Mouse (Mus musculus): ENCODE measurements around the gene Ddx39b.
"Not testable (repeated sequence)": the region's sequence is repeated elsewhere in the genome, so short reads cannot be mapped to it uniquely, and the experiment has no call there.

The Ddx39b gene

DNA sequence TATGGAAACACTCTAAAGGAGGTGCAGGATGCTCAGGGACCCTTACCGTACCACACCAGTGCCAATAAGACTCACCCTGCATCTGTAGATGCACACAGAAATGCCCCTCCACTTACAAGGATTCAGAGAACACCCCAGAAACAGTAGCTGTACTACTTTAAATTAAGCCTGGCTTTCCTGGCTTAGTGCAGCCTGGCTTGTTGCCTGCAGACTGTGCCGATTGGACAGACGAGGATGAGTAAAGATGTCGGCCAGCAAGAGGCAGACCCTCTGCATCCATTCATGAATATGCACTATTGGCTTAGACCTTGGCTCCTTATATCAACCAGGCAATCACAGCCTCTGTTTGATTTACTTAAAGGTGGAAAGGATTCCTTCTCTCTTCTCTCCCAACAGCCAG lies 18.1 kb downstream of the Ddx39b start:
- in situ Hi-C loops (cut with MseI, MboI): no loop called here

DNA sequence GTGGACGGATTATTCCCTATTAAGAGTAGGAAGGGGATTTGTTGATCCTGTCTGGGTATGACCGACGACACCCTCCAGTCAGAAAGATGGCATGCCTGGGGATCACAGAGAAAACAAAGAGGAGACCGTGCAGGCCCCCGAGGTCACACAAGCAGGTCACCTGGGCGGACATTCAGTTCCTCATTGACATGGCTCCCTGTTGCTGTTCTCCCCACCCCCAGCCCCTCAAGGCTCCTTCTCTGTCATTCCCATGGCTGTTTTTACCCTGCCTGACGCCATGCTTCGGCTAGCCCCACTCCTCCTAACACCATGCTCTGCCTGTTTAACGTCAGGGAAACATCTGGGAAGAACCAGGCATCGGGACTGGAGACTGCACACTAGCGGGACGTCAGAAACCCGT lies 20.1 kb downstream of the Ddx39b start:
- in situ Hi-C loops (cut with MseI, MboI): no loop called here

DNA sequence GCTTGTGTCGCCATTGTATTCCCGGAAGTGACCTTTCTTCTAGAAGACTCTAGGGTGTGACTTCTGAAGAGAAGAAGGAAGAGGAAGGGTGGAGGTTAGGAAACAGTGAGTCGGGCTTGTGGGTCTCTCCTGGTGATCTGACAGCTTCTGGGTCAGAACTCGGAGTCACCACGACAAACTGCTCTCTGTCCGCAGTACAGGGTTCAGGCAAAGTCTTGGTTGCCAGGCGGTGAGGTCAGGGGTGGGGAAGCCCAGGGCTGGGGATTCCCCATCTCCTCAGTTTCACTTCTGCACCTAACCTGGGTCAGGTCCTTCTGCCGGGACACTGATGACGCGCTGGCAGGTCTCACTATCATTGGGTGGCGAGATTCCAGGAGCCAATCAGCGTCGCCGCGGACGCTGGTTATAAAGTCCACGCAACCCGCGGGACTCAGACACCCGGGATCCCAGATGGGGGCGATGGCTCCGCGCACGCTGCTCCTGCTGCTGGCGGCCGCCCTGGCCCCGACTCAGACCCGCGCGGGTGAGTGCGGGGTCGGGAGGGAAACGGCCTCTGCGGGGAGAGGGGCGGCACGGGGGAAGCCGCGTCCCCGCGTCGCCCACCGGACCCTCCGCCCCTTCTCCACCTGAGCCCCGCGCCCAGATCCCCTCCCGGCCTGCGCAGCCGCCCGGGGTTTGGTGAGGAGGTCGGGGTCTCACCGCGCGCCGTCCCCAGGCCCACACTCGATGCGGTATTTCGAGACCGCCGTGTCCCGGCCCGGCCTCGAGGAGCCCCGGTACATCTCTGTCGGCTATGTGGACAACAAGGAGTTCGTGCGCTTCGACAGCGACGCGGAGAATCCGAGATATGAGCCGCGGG lies 21.3 kb downstream of the Ddx39b start, which contains the start of gene H2-D1:
Gene H2-D1, plus strand, starts transcription at position 67 of the 859 bp plus-strand sequence.
- in situ Hi-C loops (cut with MseI, MboI): no loop called here

DNA sequence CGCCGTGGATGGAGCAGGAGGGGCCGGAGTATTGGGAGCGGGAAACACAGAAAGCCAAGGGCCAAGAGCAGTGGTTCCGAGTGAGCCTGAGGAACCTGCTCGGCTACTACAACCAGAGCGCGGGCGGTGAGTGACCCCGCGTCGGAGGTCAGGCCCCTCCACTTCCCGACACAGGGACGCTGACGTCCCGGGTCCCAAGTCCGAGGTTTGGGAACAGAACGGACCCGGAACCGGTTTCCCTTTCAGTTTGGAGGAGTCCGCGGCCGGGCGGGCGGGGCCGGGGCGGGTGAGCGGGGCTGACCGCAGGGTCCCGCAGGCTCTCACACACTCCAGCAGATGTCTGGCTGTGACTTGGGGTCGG lies 22.0 kb downstream of the Ddx39b start:
- in situ Hi-C loops (cut with MseI, MboI): no loop called here

DNA sequence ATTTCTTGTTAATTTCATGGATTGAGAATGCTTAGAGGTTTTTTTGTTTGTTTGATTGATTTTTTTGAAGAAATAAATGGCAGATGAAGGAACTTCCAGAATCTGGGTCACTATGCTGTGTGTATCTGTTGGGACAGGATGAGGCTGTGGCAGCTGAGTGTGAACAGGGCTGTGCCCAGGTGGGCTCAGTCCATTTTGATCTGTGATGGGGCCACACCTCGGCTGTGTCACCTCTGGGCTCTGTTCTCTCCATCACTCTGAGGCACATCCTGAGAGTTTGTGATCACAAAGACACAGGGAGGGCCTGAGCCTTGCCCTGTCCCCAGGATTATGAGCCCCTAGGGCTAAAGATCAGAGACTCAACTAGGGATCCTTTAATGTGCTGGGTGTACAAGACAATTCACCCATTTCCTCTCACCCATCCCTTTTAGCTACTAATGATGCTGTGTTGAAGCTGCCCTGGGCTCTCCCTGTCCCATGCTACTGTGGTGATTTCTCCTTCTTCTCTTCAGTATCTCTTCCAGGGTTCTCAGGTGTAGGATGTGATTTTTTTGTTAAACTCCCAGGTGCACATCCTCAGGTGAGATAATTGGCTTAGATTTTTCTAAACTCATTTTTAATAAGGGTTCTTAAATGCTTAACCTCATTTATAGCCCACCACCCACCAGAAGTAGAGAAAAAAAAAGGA lies 26.0 kb downstream of the Ddx39b start:
- in situ Hi-C loops (cut with MseI, MboI): loop anchor here (5.0 kb wide), 1 partner anchor 1270 kb away; no protein-coding TSS in a partner anchor

DNA sequence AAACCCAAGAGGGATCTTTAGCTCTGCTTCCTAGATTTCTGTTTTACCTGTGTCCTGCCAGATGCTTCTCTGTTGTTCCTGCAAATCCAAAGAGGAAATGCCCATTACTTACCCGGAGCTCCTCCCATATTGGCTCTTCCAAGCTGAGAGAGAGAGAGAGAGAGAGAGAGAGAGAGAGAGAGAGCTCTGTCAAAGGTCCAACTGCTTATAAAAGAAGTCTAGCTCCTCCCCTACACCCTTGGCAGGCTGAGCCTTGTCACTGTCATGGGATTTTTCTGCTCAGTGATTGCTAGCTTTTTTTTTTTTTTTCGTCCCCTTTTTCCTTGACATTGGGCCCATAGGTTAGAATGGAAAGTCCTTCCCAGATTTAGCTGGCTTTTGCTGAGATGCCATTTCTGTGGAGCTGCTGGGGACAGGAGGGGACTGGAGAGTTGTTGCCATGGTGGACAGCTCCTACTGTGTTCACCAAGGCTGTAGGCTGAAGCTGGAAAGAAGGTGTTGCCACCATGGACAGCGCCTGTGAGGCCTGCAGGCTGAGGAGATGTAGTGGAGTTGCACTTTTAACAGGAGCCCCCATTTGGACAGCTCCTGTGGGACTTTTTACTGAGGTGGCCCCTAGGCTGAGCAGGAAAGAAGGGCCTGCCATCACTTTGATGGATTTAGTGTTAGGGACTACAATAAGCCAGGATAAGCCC lies 28.3 kb downstream of the Ddx39b start:
- in situ Hi-C loops (cut with MseI, MboI): loop anchor here (5.0 kb wide), 2 partner anchors 1272 to 1297 kb away; no protein-coding TSS in a partner anchor

DNA sequence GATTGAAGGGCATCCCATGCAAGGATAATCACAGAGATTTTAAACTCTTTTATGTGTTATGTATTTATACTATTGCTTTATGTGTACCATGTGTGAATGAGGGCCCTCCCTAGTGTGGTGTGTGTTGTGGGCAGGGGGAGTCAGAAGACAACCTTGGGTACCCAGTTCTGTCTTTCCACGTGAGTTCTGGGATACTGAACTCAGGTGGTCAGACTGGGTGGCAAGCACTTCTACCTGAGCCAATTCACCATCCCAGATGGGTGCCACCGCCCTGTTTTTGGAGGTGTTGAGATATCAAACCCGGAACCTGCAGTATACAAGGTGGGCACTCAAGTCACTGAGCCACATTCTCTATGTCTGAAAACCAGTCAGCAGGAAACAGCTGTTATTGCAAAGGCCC lies 30.7 kb downstream of the Ddx39b start:
- in situ Hi-C loops (cut with MseI, MboI): loop anchor here (5.0 kb wide), 1 partner anchor 1300 kb away; no protein-coding TSS in a partner anchor

DNA sequence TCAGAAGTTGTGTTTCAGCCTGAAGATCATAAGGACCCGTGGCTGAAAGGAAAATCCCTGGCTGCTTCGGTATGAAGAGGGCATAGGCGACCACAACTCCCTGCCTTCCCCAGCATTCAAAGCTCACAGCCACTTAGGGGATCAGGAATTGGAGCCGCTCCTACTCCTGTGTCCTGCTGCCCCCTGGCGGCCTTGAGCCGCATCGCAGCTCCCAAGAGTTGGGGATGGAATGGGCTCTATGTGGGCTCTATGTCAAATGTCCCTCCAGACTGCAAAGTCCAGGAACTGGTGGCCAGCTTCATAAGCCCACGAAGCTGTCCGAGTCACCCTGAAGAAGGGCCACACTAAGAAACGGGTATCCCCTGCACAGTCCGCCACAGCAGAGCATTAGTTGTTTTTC lies 33.2 kb downstream of the Ddx39b start:
- in situ Hi-C loops (cut with MseI, MboI): loop anchor here (5.0 kb wide), 1 partner anchor 1302 kb away; no protein-coding TSS in a partner anchor

DNA sequence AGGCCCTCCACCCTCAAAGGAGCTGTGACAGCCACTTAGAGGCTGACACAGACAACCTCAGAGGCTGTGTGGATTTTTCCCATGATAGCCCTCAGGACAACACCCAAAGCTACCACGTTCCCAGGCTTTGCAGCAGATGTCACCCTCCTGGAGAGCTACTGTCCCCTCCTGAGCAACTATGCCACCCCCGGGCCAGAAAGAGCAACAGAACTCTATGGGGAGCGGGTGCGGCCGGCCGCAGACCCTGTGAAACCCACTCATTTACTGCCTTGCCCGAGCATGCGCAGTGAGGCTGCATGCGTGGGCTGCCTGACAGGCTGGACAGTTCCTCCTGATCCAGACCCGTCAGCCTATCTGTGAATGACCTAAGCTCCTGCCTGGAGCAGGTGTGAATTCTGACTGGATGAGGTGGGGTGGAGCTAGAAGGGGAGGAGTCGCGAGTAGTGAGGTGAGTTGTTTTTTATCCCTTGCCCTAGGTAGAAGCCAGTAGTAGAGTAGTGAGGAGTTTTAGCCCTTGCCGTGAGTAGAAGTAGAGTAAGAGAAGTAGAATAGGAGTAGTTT lies 34.8 kb downstream of the Ddx39b start:
- in situ Hi-C loops (cut with MseI, MboI): no loop called here

DNA sequence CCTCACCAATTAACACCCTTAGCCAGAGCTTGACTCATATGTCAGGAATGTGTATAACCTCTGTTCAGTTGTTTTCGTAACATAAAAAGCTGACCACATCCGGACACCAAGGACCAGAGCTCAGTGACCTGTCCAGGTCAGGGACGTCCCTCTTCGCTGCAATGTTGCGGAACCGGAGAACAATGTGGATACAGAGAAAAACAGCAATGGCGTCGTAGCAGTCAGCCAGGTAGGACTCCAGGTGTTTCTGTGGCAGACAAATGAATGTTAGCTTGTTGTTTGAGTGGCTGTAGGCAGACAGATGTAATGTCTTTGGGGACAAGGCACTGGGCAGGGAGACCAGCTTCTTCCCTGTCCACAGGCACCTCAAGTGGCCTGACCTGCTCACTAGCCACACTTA lies 36.5 kb downstream of the Ddx39b start:
- in situ Hi-C loops (cut with MseI, MboI): no loop called here

DNA sequence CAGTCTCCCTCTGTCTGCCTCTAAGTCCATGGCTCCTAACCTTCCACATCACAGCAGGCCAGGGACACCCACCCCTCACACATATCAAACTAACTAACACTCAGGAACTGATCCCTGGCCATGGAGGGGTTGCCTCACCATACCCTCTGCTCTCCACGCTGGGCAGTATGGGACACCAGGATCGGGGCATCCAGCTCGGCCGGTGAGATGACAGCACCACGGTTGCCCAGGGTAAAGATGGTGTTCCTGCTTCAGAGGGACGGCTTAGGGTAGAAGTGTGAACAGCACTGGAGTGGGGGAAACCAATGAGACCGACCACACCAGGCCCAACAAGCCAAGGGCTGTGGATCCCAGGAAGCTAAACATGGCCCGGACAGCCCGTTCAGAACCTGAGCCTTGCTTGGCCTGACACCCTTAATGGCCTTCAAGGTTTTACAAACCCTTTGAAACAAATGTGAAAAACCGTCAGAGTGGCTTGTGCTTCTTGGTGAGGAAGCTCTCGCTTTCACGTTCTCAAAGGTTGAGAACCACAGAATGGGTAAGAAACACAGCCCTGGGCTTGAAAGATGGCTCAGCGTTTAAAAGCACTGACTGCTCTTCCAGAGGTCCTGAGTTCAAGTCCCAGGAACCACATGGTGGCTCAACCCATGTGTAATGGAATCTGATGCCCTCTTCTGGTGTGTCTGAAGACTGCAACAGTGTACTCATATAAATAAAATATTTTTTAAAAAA lies 37.6 kb downstream of the Ddx39b start:
- in situ Hi-C loops (cut with MseI, MboI): no loop called here

DNA sequence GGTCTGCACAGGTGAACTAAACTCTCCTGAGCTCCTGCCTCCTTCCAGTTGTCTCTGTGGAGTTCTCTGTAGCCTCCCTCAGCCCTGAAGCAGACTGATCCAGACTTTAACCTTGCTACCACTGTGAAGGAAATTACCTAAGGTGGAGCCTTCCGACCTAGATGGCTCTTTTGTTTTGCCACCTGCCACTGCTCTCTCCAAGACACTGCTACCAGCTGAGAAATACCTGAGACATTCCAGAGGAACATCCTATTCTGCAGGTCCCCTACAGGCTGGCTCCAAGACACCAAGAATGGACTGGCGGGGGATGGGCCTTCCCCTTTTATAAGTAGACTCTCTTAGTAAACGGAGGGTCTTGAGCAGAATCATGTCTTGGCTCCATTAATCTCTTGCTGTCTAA lies 38.7 kb downstream of the Ddx39b start:
- in situ Hi-C loops (cut with MseI, MboI): no loop called here

DNA sequence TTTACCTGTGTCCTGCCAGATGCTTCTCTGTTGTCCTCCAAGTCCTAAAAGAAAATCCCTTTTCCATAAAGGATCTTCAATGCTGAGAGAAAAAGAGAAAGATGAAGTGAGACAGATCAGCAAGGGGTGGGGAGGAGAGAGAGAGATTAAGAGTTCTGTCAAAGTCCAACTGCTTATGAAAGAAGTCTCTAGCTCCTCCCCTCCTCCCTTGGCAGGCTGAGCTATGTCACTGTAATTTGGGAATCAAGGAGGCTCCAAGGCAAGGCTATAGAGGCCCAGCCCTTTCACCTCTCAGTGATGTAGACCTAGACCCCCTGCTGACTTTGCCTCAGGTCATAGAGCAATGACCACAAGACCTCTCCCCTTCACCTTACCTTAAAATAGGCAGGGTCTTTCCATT lies 43.9 kb downstream of the Ddx39b start:
- in situ Hi-C loops (cut with MseI, MboI): no loop called here

DNA sequence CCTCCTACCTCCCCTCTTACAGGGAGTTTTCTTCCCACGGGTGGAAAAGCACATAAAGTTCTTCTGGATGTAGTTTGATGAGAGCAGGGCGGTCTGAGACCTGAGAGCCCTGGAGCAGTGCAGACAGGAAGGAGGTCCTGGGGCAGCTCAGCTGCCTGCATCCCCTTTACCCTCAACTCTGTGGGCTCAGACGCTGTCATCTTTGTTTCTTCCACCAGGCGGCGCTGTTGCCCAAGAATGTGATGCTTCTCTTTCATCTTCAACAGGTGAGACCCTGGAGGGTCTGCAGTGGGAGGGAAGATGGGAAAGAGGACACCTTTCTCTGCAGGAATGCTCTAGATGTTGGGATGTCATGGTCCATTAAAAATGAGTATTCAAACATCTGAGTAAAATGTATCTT lies 54.2 kb downstream of the Ddx39b start:
- in situ Hi-C loops (cut with MseI, MboI): not testable (repeated sequence)

DNA sequence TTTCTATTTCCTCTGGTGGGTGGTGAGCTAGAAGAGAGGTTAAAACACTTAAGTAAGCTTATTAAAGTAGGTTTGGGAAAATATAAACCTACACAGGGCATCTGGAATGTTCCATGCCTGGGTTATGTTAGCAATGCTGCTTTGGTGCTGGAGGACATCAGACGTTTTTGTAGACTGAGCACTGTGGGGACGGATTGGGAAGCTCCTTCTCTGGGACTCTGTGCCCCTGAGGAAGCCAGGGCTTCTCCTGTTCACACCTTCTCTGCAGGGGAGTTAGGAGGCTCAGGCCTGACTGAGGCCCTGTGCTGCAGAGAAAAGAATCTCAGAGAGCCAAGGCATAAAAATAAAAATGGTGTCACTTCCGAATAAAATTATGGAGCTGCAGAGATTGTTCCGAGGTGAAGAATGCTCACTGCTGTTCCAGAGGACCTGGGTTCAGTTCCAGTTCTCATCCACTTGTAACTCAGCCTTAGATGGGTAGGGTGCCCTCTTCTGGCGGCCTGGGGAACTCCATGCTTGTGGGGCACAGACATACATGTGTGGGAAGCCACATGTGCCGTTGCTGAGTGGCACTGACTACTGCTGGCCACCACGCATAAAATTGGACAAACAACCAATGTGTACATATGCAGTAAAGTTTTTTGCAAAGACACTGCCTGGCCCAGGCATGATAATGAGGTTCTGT lies 58.9 kb downstream of the Ddx39b start:
- in situ Hi-C loops (cut with MseI, MboI): not testable (repeated sequence)

DNA sequence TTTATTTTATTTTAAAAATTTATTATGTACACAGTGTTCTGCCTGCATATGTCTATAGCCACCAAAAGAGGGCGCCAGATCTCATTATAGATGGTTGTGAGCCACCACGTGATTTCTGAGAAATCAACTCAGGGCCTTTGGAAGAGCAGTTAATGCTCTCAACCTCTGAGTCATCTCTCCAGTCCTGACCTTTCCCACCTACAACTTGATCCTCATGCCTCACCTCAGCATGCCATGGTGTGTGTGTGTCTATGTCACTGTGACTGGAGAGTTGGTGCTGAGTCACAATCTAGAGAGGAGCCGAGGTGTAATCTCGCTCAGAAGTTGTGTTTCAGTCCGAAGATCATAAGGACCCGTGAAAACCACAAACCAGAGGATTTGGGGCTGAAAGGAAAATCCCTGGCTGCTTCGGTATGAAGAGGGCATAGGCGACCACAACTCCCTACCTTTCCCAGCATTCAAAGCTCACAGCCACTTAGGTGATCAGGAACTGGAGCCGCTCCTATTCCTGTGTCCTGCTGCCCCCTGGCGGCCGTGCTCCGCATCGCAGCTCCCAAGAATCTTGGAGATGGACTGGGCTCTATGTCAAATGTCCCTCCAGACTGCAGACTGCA lies 60.2 kb downstream of the Ddx39b start:
- in situ Hi-C loops (cut with MseI, MboI): no loop called here

DNA sequence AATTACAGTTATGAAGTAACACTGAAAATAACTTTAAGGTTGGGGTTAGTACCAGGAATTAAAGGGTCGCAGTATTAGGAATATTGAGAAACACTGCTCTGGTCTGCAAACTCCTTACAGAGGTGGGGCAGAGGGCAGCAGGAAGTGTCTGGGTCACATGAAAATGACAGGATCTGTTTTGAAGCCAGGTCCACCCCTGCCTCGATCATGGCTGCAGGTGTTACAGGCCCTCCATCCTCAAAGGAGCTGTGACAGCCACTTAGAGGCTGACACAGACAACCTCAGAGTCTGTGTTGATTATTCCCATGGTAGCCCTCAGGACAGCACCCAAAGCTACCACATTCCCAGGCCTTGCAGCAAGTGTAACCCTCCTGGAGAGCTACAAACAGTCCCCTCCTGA lies 61.7 kb downstream of the Ddx39b start:
- in situ Hi-C loops (cut with MseI, MboI): no loop called here
